Mouse (Mus musculus): Measurements from ENCODE around the gene Ssh3.

DNA sequence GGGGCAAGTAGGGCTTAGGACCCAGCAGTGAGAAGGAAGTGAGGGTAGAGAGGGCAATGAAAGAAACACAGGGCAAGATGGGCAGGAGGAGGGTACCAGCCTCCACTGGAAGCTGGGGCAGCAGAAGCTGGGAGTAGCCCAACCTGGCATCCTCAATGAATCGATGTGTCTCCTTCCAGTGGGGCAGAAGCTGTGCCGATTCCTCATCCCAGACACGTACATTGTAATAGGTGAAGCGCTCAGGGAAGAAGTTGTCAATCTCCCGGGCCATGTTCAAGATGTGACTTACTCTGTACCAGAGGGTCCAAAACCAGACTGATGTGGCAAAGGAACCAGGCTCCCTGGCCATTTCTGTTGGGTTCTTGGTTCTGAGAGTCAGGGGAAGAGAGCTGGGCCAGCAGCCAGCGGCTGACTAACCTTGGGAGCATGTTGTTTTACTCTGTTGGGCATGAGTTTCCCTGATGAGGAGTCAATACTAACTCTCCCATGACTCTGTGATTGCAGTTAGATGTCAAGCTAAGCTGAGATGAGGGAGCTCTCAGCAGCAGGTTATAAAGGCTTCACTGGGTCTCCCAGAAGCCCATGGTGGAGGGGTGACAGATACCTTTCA, 4.7 kb downstream of the Ssh3 start:
- TF ChIP-seq CTCF (IDR thresholded peaks at IDR 0.05; ENCODE audit: borderline replicate concordance, insufficient read depth, low read depth, low read length) (no peak), POLR2A (IDR thresholded peaks at IDR 0.05; ENCODE audit: borderline replicate concordance, insufficient read depth, low read length) (no peak)
